Mouse (Mus musculus) embryonic facial prominence, embryonic 15.5 days (tissue): Measurements from ENCODE around the gene Tex22. TPM values are rescaled to one million over a fixed set of nuclear protein-coding genes. Genes with fewer than 3 reads are reported as not detected.

Experiments
- ATAC-seq: fragments of 200-750 bp; cut with Nextera tagmentation; 2 replicates; pipeline ENCODE4 v1.8.0; 2017; ENCODE audit warnings: low read depth, moderate TSS enrichment; ENCODE audit not compliant: insufficient number of reproducible peaks, low FRiP score, low TSS enrichment
- H3K27ac ChIP-seq: fragments of 300-500 bp; sonication (generic); replicated peaks from 2 replicates; pipeline ENCODE4 v1.5.1; 2015; ENCODE audit warnings: mild to moderate bottlenecking, inconsistent platforms
- H3K27me3 ChIP-seq: fragments of 300-500 bp; sonication (generic); 2 replicates; pipeline ENCODE4 v1.6.1; 2015; ENCODE audit warnings: inconsistent platforms
- H3K36me3 ChIP-seq: fragments of 300-500 bp; sonication (generic); 2 replicates; pipeline ENCODE4 v1.6.1; 2015; ENCODE audit warnings: mild to moderate bottlenecking, inconsistent platforms
- H3K4me1 ChIP-seq: fragments of 300-500 bp; sonication (generic); 2 replicates; pipeline ENCODE4 v1.6.1; 2015; ENCODE audit warnings: inconsistent platforms
- H3K4me2 ChIP-seq: fragments of 300-500 bp; sonication (generic); replicated peaks from 2 replicates; pipeline ENCODE4 v1.6.1; 2015; ENCODE audit warnings: mild to moderate bottlenecking, inconsistent platforms
- H3K4me3 ChIP-seq: fragments of 300-500 bp; sonication (generic); replicated peaks from 2 replicates; pipeline ENCODE4 v1.5.1; 2015; ENCODE audit warnings: mild to moderate bottlenecking, inconsistent platforms
- H3K9ac ChIP-seq: fragments of 300-500 bp; sonication (generic); 2 replicates; pipeline ENCODE4 v1.6.1; 2015; ENCODE audit warnings: inconsistent platforms
- H3K9me3 ChIP-seq: fragments of 300-500 bp; sonication (generic); replicated peaks from 2 replicates; pipeline ENCODE4 v1.6.1; 2016; ENCODE audit warnings: inconsistent platforms
- WGBS: fragments of 180-500 bp; shearing (Covaris S2); methylation state at CpG from one replicate; pipeline ENCODE4 v1.1.7; 2015; 5-methylcytosine and 5-hydroxymethylcytosine counted together
- polyA plus RNA-seq: library from polyadenylated mRNA; unstranded; fragments of >200 nt; fragmentation: Nextera tagmentation; extraction: Ambion mirVana; gene quantifications from 2 replicates; pipeline ENCODE4 v1.2.1, GENCODE M21; 2015

Tex22 gene
- polyA plus RNA-seq = 0.20 TPM in 1 of 2 replicates, not detected in the other

DNA sequence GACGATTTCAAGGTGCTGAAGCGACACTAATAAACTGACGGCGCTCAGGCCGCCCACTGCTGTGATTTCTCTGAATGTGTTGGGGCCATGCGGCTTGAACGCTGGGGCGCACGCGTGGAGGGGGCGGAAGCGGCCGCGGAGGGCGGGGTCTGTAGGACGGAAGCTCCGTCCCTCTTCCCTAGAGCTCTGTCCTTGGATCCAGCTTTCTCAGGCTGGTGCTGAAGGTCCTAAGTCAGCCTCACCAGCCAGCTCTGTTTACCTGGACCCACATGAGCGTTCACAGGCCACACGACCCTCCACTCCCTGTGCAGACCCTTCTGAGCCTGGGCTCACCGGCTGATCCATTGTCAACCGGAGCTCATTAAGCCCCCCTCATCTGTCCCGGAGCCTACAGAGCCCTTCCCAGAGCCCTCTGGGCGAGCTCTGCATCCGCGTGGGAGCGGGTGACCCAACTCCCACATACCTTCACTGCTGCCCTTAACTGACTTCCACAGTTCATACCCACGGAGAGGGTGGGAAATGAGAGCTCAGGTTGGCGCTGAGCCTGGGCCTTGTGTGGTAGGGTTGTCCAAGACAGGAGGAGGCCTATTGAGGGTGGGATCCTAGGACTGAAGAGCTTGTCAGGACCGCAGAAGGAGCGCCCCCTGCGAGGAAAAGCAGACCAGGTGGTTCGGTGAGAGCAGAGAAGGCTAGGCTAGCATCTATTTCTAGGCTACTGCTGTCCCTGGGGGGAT lies at the start of gene Tex22:
Gene Tex22, plus strand, starts transcription at position 174 of the 734 bp plus-strand sequence.
- peak; percentile 93 for ATAC-seq
- H3K36me3 ChIP-seq = peaks cover 20% of the 10 kb centered on the region
- H3K4me2 ChIP-seq = peak within 1 kb of the TSS; percentile 97
- H3K4me1 ChIP-seq = peaks cover 24% of the 10 kb centered on the region
- no peaks in the 10 kb centered on the region for H3K27me3 ChIP-seq
- WGBS = 2% methylated on average over 32 of the region's 32 CpGs
- peak within 1 kb of the TSS; percentile 55 for H3K4me3 ChIP-seq
- no peaks in the 10 kb centered on the region for H3K9me3 ChIP-seq
- H3K9ac ChIP-seq = peak within 1 kb of the TSS; percentile 40
- H3K27ac ChIP-seq = peak within 1 kb of the TSS; percentile 92

GRCm38 (mm10) chr12:113026557-113026956 lies 47.7 kb upstream of the Tex22 start:
- H3K27ac ChIP-seq = no peak overlapping the region
- H3K9ac ChIP-seq = no peak overlapping the region
- H3K9me3 ChIP-seq = no peaks in the 10 kb centered on the region
- 100% methylated on average over 1 of the region's 1 CpGs for WGBS
- H3K36me3 ChIP-seq = peaks cover 12% of the 10 kb centered on the region; the same call in 1 of the 2 replicates
- H3K4me1 ChIP-seq = peaks cover 8% of the 10 kb centered on the region; the same call in 1 of the 2 replicates
- no peaks in the 10 kb centered on the region for H3K27me3 ChIP-seq
- H3K4me2 ChIP-seq = no peak overlapping the region
- H3K4me3 ChIP-seq = no peak overlapping the region
- no peak for ATAC-seq

- H3K9me3 ChIP-seq = no peaks in the 10 kb centered on the region
- no peak overlapping the region for H3K4me2 ChIP-seq
- WGBS = 78% methylated on average over 2 of the region's 2 CpGs
- no peak for ATAC-seq
- peaks cover 13% of the 10 kb centered on the region for H3K4me1 ChIP-seq
- H3K36me3 ChIP-seq = peaks cover 12% of the 10 kb centered on the region; the same call in 1 of the 2 replicates
- H3K9ac ChIP-seq = no peak overlapping the region
- H3K4me3 ChIP-seq = no peak overlapping the region
- no peaks in the 10 kb centered on the region for H3K27me3 ChIP-seq
- H3K27ac ChIP-seq = peak overlapping the region; percentile 58; the same call in 1 of the 2 replicates
Measured at GRCm38 (mm10) chr12:113027495-113027894, 46.8 kb upstream of the Tex22 start.

- no peak overlapping the region for H3K9ac ChIP-seq
- peaks cover 11% of the 10 kb centered on the region; the same call in 1 of the 2 replicates for H3K36me3 ChIP-seq
- no peak overlapping the region for H3K4me3 ChIP-seq
- H3K4me1 ChIP-seq = peaks cover 16% of the 10 kb centered on the region
- H3K27ac ChIP-seq = peak overlapping the region; percentile 68
- no peaks in the 10 kb centered on the region for H3K9me3 ChIP-seq
- 48% methylated on average over 5 of the region's 5 CpGs for WGBS
- no peak overlapping the region for H3K4me2 ChIP-seq
- ATAC-seq = peak; percentile 53; the same call in 1 of the 2 replicates
- no peaks in the 10 kb centered on the region for H3K27me3 ChIP-seq
Measured at GRCm38 (mm10) chr12:113028067-113028466, 46.2 kb upstream of the Tex22 start.

- H3K27ac ChIP-seq = peak overlapping the region; percentile 68
- ATAC-seq = 0 out of 2 replicates have a peak, but pooled peaks have one; percentile 24
- H3K9ac ChIP-seq = no peak overlapping the region
- 67% methylated on average over 9 of the region's 9 CpGs for WGBS
- H3K36me3 ChIP-seq = peaks cover 6% of the 10 kb centered on the region; the same call in 1 of the 2 replicates
- H3K4me1 ChIP-seq = peaks cover 20% of the 10 kb centered on the region
- H3K4me3 ChIP-seq = no peak overlapping the region
- no peaks in the 10 kb centered on the region for H3K9me3 ChIP-seq
- no peak overlapping the region for H3K4me2 ChIP-seq
- no peaks in the 10 kb centered on the region for H3K27me3 ChIP-seq
Measured at GRCm38 (mm10) chr12:113028898-113029297, 45.4 kb upstream of the Tex22 start.

DNA sequence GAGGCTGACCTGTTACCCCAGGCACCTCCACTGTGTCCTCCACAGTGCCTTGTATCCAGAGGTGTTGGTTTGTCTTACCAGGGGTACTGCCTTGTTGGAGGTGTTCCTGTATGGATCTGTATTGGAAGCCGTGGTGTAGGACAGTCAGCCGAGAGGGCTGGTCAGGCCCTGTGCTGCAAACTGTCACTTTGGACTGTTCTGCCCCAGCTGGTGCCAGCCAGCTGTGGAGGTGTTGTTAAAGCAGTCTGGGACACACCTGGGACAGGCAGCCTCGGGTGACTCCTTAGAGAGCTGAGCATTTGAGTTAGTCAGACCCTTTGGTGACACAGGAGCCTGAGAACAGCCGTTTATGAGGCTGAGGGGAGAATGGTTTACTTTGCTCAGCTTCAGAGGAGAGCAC lies 44.3 kb upstream of the Tex22 start:
- Histone ChIP-seq H3K36me3 (peaks cover 6% of the 10 kb centered on the region; the same call in 1 of the 2 replicates), H3K4me1 (peaks cover 20% of the 10 kb centered on the region), H3K27me3 (no peaks in the 10 kb centered on the region), H3K4me3 (no peak overlapping the region), H3K27ac (no peak overlapping the region), H3K4me2 (no peak overlapping the region), H3K9ac (no peak overlapping the region), H3K9me3 (no peaks in the 10 kb centered on the region)
- no peak for ATAC-seq
- WGBS = 72% methylated on average over 4 of the region's 4 CpGs

- Histone ChIP-seq H3K27me3 (no peaks in the 10 kb centered on the region), H3K27ac (0 out of 2 replicates have a peak overlapping the region, but pooled peaks have one; percentile 34), H3K4me1 (peaks cover 20% of the 10 kb centered on the region), H3K4me3 (no peak overlapping the region), H3K36me3 (peaks cover under 1% of the 10 kb centered on the region; the same call in 1 of the 2 replicates), H3K9me3 (no peaks in the 10 kb centered on the region), H3K9ac (no peak overlapping the region), H3K4me2 (no peak overlapping the region)
- 78% methylated on average over 9 of the region's 9 CpGs for WGBS
- ATAC-seq = no peak
Measured at GRCm38 (mm10) chr12:113030993-113031392, 43.3 kb upstream of the Tex22 start.

DNA sequence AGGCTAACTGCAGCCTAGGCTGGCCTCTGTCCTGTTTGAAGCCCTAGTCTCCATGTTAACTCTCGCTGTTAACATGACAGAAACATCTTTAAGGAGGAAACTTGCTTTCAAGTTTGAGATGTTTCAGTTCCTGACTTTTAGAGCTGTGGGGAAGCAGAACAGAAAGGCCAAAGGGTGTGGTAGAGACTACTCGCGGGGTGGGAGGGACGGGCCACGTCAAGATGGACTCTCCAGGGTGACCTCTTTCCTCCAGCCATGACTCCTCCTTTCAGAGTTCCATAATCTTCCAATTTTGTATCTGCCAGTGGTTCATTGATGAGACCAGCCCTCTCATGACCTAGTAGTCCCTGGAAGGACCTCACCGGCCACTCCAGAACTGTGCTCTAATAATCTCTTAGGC lies 42.9 kb upstream of the Tex22 start:
- H3K27me3 ChIP-seq = no peaks in the 10 kb centered on the region
- no peaks in the 10 kb centered on the region; the same call in 1 of the 2 replicates for H3K36me3 ChIP-seq
- H3K27ac ChIP-seq = no peak overlapping the region
- no peaks in the 10 kb centered on the region for H3K9me3 ChIP-seq
- H3K9ac ChIP-seq = no peak overlapping the region
- H3K4me2 ChIP-seq = no peak overlapping the region
- 90% methylated on average over 6 of the region's 6 CpGs for WGBS
- H3K4me1 ChIP-seq = peaks cover 20% of the 10 kb centered on the region
- H3K4me3 ChIP-seq = no peak overlapping the region
- no peak for ATAC-seq

- ATAC-seq = no peak
- WGBS = 63% methylated on average over 11 of the region's 11 CpGs
Measured at GRCm38 (mm10) chr12:113032296-113033250, 41.7 kb upstream of the Tex22 start.

GRCm38 (mm10) chr12:113035093-113035492 lies 39.2 kb upstream of the Tex22 start:
- Histone ChIP-seq H3K4me3 (no peak overlapping the region), H3K27me3 (no peaks in the 10 kb centered on the region), H3K4me1 (peaks cover 12% of the 10 kb centered on the region), H3K9ac (no peak overlapping the region), H3K27ac (no peak overlapping the region), H3K36me3 (no peaks in the 10 kb centered on the region), H3K9me3 (no peaks in the 10 kb centered on the region), H3K4me2 (no peak overlapping the region)
- 88% methylated on average over 2 of the region's 2 CpGs for WGBS
- no peak for ATAC-seq

More at GRCm38 (mm10) chr12:113032296-113033250, 41.7 kb upstream of the Tex22 start:
- Histone ChIP-seq H3K9ac (no peak overlapping the region), H3K9me3 (no peaks in the 10 kb centered on the region), H3K36me3 (no peaks in the 10 kb centered on the region; the same call in 1 of the 2 replicates), H3K27ac (no peak overlapping the region), H3K4me2 (no peak overlapping the region), H3K27me3 (no peaks in the 10 kb centered on the region), H3K4me3 (no peak overlapping the region), H3K4me1 (peaks cover 16% of the 10 kb centered on the region)

DNA sequence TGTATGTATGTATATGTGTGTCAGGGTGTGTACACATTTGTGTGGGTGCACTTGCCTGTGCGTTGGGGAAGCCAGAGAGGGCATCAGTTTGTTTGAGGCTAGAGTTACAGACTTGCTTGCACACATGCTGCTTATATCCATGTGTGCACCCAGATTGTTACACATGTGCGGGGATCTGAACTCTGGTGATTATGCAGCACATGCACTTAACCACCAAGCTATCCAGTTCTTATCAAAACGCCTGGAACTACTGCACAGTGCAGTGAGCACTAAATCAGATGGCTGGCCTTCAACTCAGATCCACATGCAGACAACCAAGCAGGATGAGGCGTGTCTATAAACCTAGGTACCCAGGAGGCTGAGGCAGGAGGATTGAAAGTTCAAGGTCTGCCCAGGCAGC lies 37.3 kb upstream of the Tex22 start:
- Histone ChIP-seq H3K27me3 (no peaks in the 10 kb centered on the region), H3K4me2 (no peak overlapping the region), H3K27ac (no peak overlapping the region), H3K4me1 (peaks cover 23% of the 10 kb centered on the region), H3K4me3 (no peak overlapping the region), H3K9ac (no peak overlapping the region), H3K9me3 (no peaks in the 10 kb centered on the region), H3K36me3 (no peaks in the 10 kb centered on the region)
- ATAC-seq = no peak
- WGBS = 85% methylated on average over 4 of the region's 4 CpGs
